Mouse (Mus musculus): ENCODE measurements around the gene Slc6a17. TPM values are rescaled to one million over a fixed set of nuclear protein-coding genes. Genes with fewer than 3 reads are reported as not detected.
A peak's percentile ranks its signal among the peaks of the same experiment; 100 is the strongest.

Gene Slc6a17
- polyA plus RNA-seq, 1 experiment: 3.2 TPM

- no peak for TF ChIP-seq FOSL1 (IDR thresholded peaks at IDR 0.05; ENCODE audit: insufficient read depth, low read length, poor library complexity, severe bottlenecking)
- no peak for TF ChIP-seq MYOG (IDR thresholded peaks at IDR 0.05; ENCODE audit: control insufficient read depth, extremely low read depth, insufficient read length)
- no peak for TF ChIP-seq USF1 (IDR thresholded peaks at IDR 0.05; ENCODE audit: low read depth)
- no peak for TF ChIP-seq CTCF (IDR thresholded peaks at IDR 0.05; ENCODE audit: control insufficient read depth, insufficient read depth, insufficient read length)
- no peak for TF ChIP-seq MAX (IDR thresholded peaks at IDR 0.05)
- no peak for TF ChIP-seq MYOD1 (IDR thresholded peaks at IDR 0.05; ENCODE audit: control insufficient read depth, insufficient read length, low read depth)
- H3ac ChIP-seq (ENCODE audit: control insufficient read depth, insufficient read length, low read depth): no peak overlapping the region
- H3K4me3 ChIP-seq (ENCODE audit: insufficient read depth, poor library complexity, severe bottlenecking): no peak overlapping the region
- no peaks in the 10 kb centered on the region for H3K36me3 ChIP-seq (ENCODE audit: control insufficient read depth, insufficient read depth)
- H3K79me3 ChIP-seq (ENCODE audit: low read depth): no peaks in the 10 kb centered on the region
- no peaks in the 10 kb centered on the region for H3K79me2 ChIP-seq (ENCODE audit: control insufficient read depth, insufficient read depth)
- H3K27me3 ChIP-seq (ENCODE audit: control insufficient read depth, insufficient read depth, insufficient read length): no peaks in the 10 kb centered on the region
Measured at GRCm38 (mm10) chr3:107545278-107545677, 27.5 kb upstream of the Slc6a17 start.

GRCm38 (mm10) chr3:107543158-107544080, 25.6 kb upstream of the Slc6a17 start:
- no peak for TF ChIP-seq CTCF (IDR thresholded peaks at IDR 0.05; ENCODE audit: control insufficient read depth, insufficient read depth, insufficient read length)
- peak; percentile 28 for TF ChIP-seq MAX (IDR thresholded peaks at IDR 0.05)
- peak; percentile 91 for TF ChIP-seq USF1 (IDR thresholded peaks at IDR 0.05; ENCODE audit: low read depth)
- TF ChIP-seq CEBPB (IDR thresholded peaks at IDR 0.05; ENCODE audit: low read depth): no peak
- no peaks in the 10 kb centered on the region for H3K79me3 ChIP-seq (ENCODE audit: low read depth)
- H3K27me3 ChIP-seq (ENCODE audit: control insufficient read depth, insufficient read depth, insufficient read length): no peaks in the 10 kb centered on the region
- no peak overlapping the region for H3K4me3 ChIP-seq (ENCODE audit: insufficient read depth, poor library complexity, severe bottlenecking)
- no peak overlapping the region for H3ac ChIP-seq (ENCODE audit: control insufficient read depth, insufficient read length, low read depth)
- no peaks in the 10 kb centered on the region for H3K36me3 ChIP-seq (ENCODE audit: control insufficient read depth, insufficient read depth)
- H3K79me2 ChIP-seq (ENCODE audit: control insufficient read depth, insufficient read depth): no peaks in the 10 kb centered on the region

DNA sequence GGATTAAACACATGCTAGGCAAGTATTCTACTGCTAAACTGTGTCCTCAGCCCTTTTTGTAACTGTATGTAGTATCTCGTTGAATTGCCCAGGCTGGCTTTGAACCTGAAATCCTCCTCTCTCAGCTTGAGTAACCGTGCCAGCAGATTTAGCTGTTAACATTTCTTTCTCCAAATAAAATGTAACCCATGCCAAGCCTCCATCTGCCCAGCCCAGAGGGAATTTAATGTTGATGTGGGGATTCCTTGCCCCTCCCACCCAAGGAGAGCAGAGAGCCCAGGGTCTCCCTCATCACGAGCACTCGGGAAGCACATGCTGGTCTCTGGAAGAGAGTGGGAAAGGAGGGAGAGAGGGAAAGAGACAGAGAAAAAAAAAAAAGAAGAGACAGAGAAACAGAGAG, 24.8 kb upstream of the Slc6a17 start:
- Histone ChIP-seq H3K36me3 (ENCODE audit: control insufficient read depth, insufficient read depth) (no peaks in the 10 kb centered on the region), H3K27me3 (ENCODE audit: control insufficient read depth, insufficient read depth, insufficient read length) (no peaks in the 10 kb centered on the region), H3K79me3 (ENCODE audit: low read depth) (no peaks in the 10 kb centered on the region), H3ac (ENCODE audit: control insufficient read depth, insufficient read length, low read depth) (no peak overlapping the region), H3K79me2 (ENCODE audit: control insufficient read depth, insufficient read depth) (no peaks in the 10 kb centered on the region), H3K4me3 (ENCODE audit: insufficient read depth, poor library complexity, severe bottlenecking) (no peak overlapping the region)
- no peak for TF ChIP-seq CTCF (IDR thresholded peaks at IDR 0.05; ENCODE audit: control insufficient read depth, insufficient read depth, insufficient read length)
- no peak for TF ChIP-seq MAX (IDR thresholded peaks at IDR 0.05)
- TF ChIP-seq USF1 (IDR thresholded peaks at IDR 0.05; ENCODE audit: low read depth): no peak
- no peak for TF ChIP-seq MYOD1 (IDR thresholded peaks at IDR 0.05; ENCODE audit: control insufficient read depth, insufficient read length, low read depth)
- TF ChIP-seq CEBPB (IDR thresholded peaks at IDR 0.05; ENCODE audit: low read depth): no peak
- no peak for TF ChIP-seq MYOG (IDR thresholded peaks at IDR 0.05; ENCODE audit: control insufficient read depth, extremely low read depth, insufficient read length)
- TF ChIP-seq FOSL1 (IDR thresholded peaks at IDR 0.05; ENCODE audit: insufficient read depth, low read length, poor library complexity, severe bottlenecking): no peak

DNA sequence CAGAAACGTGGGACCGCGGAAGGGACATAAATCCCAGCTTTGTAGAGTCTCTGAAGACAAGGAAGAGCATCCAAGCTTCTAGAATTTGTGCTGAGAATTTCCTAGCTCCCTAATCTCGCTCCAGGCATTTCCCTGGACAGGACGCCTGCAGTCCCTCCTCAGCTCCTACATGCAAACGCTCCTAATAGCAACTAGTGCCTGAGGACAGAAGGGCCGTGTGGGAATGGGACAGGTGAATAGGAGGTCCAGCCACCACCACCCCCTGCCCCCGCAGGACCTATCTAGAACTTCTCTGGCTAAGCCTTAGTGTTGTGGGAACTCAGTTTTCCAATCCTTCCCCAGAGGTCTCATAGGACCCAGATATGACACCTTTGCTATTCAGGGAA, 19.7 kb upstream of the Slc6a17 start:
- Histone ChIP-seq H3K4me3 (ENCODE audit: insufficient read depth, poor library complexity, severe bottlenecking) (no peak overlapping the region), H3K79me2 (ENCODE audit: control insufficient read depth, insufficient read depth) (no peaks in the 10 kb centered on the region)

DNA sequence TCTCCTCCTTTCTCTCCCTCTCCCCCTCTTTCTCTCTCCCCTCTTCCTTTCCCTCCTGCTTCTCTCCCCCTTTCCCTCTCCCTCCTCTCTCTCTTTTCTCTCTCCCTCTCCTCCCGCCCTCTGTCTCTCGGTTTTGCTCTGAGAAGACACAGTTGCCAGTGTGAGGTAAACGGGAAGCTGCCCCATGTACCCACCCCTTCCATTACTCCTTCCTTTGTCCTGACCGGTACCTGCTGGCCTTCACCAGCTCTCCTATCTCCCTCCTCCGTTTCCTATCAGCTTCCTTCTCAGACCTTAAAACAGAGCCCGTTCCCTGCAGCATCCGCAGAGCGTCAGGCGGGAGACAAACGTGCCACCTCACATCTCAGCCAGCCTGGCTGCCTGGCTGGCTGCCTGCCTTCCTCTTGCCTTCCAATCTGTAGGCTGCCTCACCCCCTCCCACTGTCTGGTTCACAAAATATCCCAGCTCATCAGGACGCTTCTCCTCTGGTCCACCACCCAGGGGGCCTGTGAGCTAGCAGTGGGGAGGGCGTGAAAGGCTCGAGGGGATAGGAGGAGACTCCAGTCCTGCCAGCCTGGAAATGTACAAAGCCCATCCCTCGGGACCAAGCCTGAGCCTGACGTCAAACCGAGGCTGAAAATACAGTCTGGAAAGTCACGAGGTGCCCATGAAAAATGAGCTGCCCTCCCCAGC, 19.1 kb upstream of the Slc6a17 start:
- Histone ChIP-seq H3K79me2 (ENCODE audit: control insufficient read depth, insufficient read depth) (no peaks in the 10 kb centered on the region), H3K4me3 (ENCODE audit: insufficient read depth, poor library complexity, severe bottlenecking) (no peak overlapping the region), H3K27me3 (ENCODE audit: control insufficient read depth, insufficient read depth, insufficient read length) (no peaks in the 10 kb centered on the region), H3K36me3 (ENCODE audit: control insufficient read depth, insufficient read depth) (no peaks in the 10 kb centered on the region), H3ac (ENCODE audit: control insufficient read depth, insufficient read length, low read depth) (peak overlapping the region; percentile 0), H3K79me3 (ENCODE audit: low read depth) (no peaks in the 10 kb centered on the region)
- no peak for TF ChIP-seq CEBPB (IDR thresholded peaks at IDR 0.05; ENCODE audit: low read depth)
- peak; percentile 60 for TF ChIP-seq USF1 (IDR thresholded peaks at IDR 0.05; ENCODE audit: low read depth)

More for the DNA sequence above, 19.7 kb upstream of the Slc6a17 start:
- Histone ChIP-seq H3K27me3 (ENCODE audit: control insufficient read depth, insufficient read depth, insufficient read length) (no peaks in the 10 kb centered on the region), H3K79me3 (ENCODE audit: low read depth) (no peaks in the 10 kb centered on the region), H3K36me3 (ENCODE audit: control insufficient read depth, insufficient read depth) (no peaks in the 10 kb centered on the region), H3ac (ENCODE audit: control insufficient read depth, insufficient read length, low read depth) (no peak overlapping the region)
- no peak for TF ChIP-seq FOSL1 (IDR thresholded peaks at IDR 0.05; ENCODE audit: insufficient read depth, low read length, poor library complexity, severe bottlenecking)
- TF ChIP-seq CEBPB (IDR thresholded peaks at IDR 0.05; ENCODE audit: low read depth): no peak
- no peak for TF ChIP-seq MAX (IDR thresholded peaks at IDR 0.05)
- no peak for TF ChIP-seq MYOD1 (IDR thresholded peaks at IDR 0.05; ENCODE audit: control insufficient read depth, insufficient read length, low read depth)
- TF ChIP-seq USF1 (IDR thresholded peaks at IDR 0.05; ENCODE audit: low read depth): no peak
- TF ChIP-seq CTCF (IDR thresholded peaks at IDR 0.05; ENCODE audit: control insufficient read depth, insufficient read depth, insufficient read length): no peak

DNA sequence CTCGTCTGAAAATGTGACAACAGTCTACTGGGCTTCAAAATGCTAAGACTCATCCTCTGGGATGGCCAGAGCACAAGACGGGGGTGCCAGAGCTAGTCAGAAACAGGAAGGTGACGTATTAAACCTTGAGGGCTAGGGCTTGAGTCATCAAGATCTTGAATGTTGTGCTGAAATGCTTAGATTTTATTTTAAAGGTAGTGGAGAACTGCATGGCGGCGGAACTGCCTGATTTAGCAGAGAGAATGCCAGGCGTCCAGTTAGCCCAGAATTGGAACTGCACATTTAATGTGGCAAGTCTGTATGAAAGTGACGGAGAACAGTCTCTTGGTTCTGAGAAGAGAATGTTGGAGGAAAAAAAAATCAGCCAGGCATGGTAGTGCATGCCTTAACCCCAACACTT, 17.1 kb upstream of the Slc6a17 start:
- no peaks in the 10 kb centered on the region for H3K79me3 ChIP-seq (ENCODE audit: low read depth)
- no peak overlapping the region for H3ac ChIP-seq (ENCODE audit: control insufficient read depth, insufficient read length, low read depth)
- H3K79me2 ChIP-seq (ENCODE audit: control insufficient read depth, insufficient read depth): no peaks in the 10 kb centered on the region
- TF ChIP-seq USF1 (IDR thresholded peaks at IDR 0.05; ENCODE audit: low read depth) (no peak), FOSL1 (IDR thresholded peaks at IDR 0.05; ENCODE audit: insufficient read depth, low read length, poor library complexity, severe bottlenecking) (no peak), CTCF (IDR thresholded peaks at IDR 0.05; ENCODE audit: control insufficient read depth, insufficient read depth, insufficient read length) (no peak), MYOD1 (IDR thresholded peaks at IDR 0.05; ENCODE audit: control insufficient read depth, insufficient read length, low read depth) (no peak), MYOG (IDR thresholded peaks at IDR 0.05; ENCODE audit: control insufficient read depth, extremely low read depth, insufficient read length) (no peak), CEBPB (IDR thresholded peaks at IDR 0.05; ENCODE audit: low read depth) (no peak), MAX (IDR thresholded peaks at IDR 0.05) (no peak)
- H3K27me3 ChIP-seq (ENCODE audit: control insufficient read depth, insufficient read depth, insufficient read length): no peaks in the 10 kb centered on the region
- H3K4me3 ChIP-seq (ENCODE audit: insufficient read depth, poor library complexity, severe bottlenecking): no peak overlapping the region
- H3K36me3 ChIP-seq (ENCODE audit: control insufficient read depth, insufficient read depth): no peaks in the 10 kb centered on the region

Data from C2C12 (cell line).